Mouse (Mus musculus) forebrain, embryonic 15.5 days (tissue): ENCODE results near the gene E2f3. TPM values are rescaled to one million over a fixed set of nuclear protein-coding genes. Genes with fewer than 3 reads are reported as not detected.
A peak's percentile ranks its signal among the peaks of the same experiment; 100 is the strongest.

Source experiments
- ATAC-seq: fragments of 200-750 bp; cut with Nextera tagmentation; replicated peaks from 2 replicates; pipeline ENCODE4 v1.8.0; 2017; ENCODE audit warnings: mild to moderate bottlenecking, moderate TSS enrichment, moderate library complexity
- H3K27ac ChIP-seq: fragments of 300-500 bp; sonication (generic); replicated peaks from 2 replicates; pipeline ENCODE4 v1.5.1; 2015; ENCODE audit warnings: mild to moderate bottlenecking, inconsistent platforms
- H3K27me3 ChIP-seq: fragments of 300-500 bp; sonication (generic); 2 replicates; pipeline ENCODE4 v1.6.1; 2015; ENCODE audit warnings: inconsistent platforms
- H3K36me3 ChIP-seq: fragments of 300-500 bp; sonication (generic); 2 replicates; pipeline ENCODE4 v1.6.1; 2015; ENCODE audit warnings: mild to moderate bottlenecking, inconsistent platforms
- H3K4me1 ChIP-seq: fragments of 300-500 bp; sonication (generic); 2 replicates; pipeline ENCODE4 v1.6.1; 2015; ENCODE audit warnings: inconsistent platforms
- H3K4me2 ChIP-seq: fragments of 300-500 bp; sonication (generic); replicated peaks from 2 replicates; pipeline ENCODE4 v1.6.1; 2015; ENCODE audit warnings: mild to moderate bottlenecking, inconsistent platforms
- H3K4me3 ChIP-seq: fragments of 300-500 bp; sonication (generic); 2 replicates; pipeline ENCODE4 v1.5.1; 2015; ENCODE audit warnings: mild to moderate bottlenecking, inconsistent platforms
- H3K9ac ChIP-seq: fragments of 300-500 bp; sonication (generic); replicated peaks from 2 replicates; pipeline ENCODE4 v1.6.1; 2015; ENCODE audit warnings: mild to moderate bottlenecking, inconsistent platforms
- H3K9me3 ChIP-seq: fragments of 300-500 bp; sonication (generic); 2 replicates; pipeline ENCODE4 v1.6.1; 2016; ENCODE audit warnings: inconsistent platforms
- WGBS: fragments of 180-500 bp; shearing (Covaris S2); methylation state at CpG from one replicate; pipeline ENCODE4 v1.1.7; 2015; ENCODE audit warnings: mixed read lengths; 5-methylcytosine and 5-hydroxymethylcytosine counted together
- polyA plus RNA-seq: library from polyadenylated mRNA; unstranded; fragments of >200 nt; fragmentation: Nextera tagmentation; extraction: Ambion mirVana; gene quantifications from 2 replicates; pipeline ENCODE4 v1.2.1, GENCODE M21; 2015

The E2f3 gene
- polyA plus RNA-seq, 1 experiment from 2014 or later = 7.5 TPM

DNA sequence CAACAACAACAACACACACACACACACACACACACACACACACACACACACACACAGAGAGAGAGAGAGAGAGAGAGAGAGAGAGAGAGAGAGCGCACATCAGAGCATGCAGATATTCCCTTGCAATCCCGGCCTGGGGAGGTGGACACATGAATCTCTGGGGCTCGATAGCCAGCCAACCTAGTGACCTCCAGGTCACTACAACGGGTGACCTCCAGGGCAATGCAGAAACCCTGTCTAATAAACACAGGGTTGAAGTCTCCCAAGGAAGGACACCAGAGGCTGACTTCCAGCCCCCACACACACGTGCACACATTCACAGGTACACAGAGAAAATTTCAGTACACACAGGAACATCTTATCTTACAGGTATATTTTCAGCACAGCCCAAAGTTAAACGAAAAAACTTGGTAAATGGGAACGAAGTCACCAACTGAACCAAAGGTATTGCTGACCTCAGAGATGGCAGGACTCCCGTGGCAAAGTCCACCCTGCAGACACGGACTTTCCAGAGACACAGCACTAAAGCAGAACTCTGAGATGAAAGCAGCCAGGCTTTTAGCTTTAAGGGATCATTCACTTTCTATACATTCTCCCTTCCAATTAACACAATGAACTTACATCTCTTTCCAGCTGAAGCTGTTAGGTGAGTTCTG, 40.8 kb downstream of the E2f3 start:
- no peak overlapping the region for H3K27ac ChIP-seq
- H3K36me3 ChIP-seq = no peaks in the 10 kb centered on the region
- ATAC-seq = no peak
- H3K9ac ChIP-seq = no peak overlapping the region
- H3K27me3 ChIP-seq = no peaks in the 10 kb centered on the region
- H3K4me2 ChIP-seq = no peak overlapping the region
- H3K4me3 ChIP-seq = no peak overlapping the region
- no peaks in the 10 kb centered on the region for H3K9me3 ChIP-seq
- H3K4me1 ChIP-seq = 0 out of 2 replicates have a peak, but pooled peaks cover 2% of the 10 kb centered on the region
- 77% methylated on average over 9 of the region's 9 CpGs for WGBS

DNA sequence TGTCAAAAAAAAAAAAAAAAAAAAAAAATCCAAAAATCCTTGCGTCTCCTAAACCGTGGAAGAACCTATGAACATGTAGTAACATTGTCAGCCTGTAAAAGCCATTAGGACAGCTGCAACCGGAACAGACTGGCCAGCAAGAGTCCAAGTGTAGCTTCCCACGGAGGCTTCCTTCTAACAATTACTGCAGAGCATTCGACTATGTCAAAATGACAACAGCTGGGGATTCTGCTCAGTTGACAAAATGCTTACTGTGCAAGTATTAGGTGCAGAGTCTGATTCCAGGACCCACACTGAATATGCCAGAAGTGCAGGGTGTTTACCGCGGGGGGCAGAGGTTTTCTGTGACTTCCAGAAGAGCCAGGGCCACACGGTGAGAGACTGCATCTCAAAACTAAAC, 41.4 kb downstream of the E2f3 start:
- Histone ChIP-seq H3K4me2 (no peak overlapping the region), H3K27me3 (no peaks in the 10 kb centered on the region), H3K36me3 (no peaks in the 10 kb centered on the region), H3K9me3 (no peaks in the 10 kb centered on the region), H3K4me3 (no peak overlapping the region), H3K9ac (no peak overlapping the region), H3K27ac (no peak overlapping the region), H3K4me1 (0 out of 2 replicates have a peak, but pooled peaks cover 2% of the 10 kb centered on the region)
- no peak for ATAC-seq
- WGBS = 88% methylated on average over 8 of the region's 8 CpGs

DNA sequence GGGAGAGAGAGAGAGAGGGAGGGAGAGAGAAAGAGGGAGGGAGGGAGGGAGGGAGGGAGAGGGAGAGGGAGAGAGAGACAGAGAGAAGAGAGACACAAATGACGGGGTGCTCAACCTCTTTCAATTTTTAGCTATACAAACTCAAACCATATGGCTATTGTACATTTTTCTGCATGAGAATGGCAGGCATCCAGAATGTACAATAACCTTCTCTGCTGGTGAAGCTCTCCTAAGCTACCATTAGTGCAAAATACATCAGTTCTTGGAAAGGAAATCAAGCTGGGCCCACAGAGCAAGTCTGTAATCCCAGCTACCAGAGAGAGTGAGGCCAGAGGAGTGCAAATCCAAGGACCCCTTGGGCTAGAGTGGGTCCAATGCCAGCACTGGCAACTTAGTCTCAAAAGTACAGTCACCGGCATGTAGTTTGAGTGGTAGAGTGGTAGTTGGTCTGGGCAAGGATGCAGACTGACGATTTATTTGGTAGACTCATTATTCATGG, 42.3 kb downstream of the E2f3 start:
- peak overlapping the region; percentile 46 for H3K27ac ChIP-seq
- H3K9ac ChIP-seq = no peak overlapping the region
- ATAC-seq = no peak
- H3K36me3 ChIP-seq = no peaks in the 10 kb centered on the region
- no peak overlapping the region for H3K4me3 ChIP-seq
- no peaks in the 10 kb centered on the region for H3K27me3 ChIP-seq
- no peaks in the 10 kb centered on the region for H3K9me3 ChIP-seq
- WGBS = 58% methylated on average over 3 of the region's 3 CpGs
- H3K4me1 ChIP-seq = 0 out of 2 replicates have a peak, but pooled peaks cover 2% of the 10 kb centered on the region
- H3K4me2 ChIP-seq = no peak overlapping the region

DNA sequence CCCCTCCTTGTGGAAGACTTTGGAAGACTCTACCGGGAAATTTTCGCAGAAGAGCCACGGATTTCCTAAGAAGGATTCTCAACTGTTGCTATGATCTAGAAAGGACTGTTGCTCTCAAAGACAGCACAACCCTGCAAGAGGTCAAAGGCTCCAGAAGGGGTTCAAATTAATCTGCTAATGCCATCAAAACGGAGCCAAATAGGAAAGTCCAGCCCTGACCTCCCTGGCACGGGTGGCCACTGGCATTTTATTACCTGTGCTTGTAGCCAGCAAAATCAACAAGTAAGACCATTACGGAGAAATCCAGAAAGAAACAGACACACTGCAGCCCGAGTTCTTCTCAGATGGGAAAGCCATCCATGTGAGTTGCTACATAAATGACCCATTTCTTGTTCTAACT, 45.8 kb downstream of the E2f3 start:
- Histone ChIP-seq H3K27me3 (no peaks in the 10 kb centered on the region), H3K4me2 (no peak overlapping the region), H3K4me3 (no peak overlapping the region), H3K27ac (no peak overlapping the region), H3K4me1 (0 out of 2 replicates have a peak, but pooled peaks cover 2% of the 10 kb centered on the region), H3K36me3 (0 out of 2 replicates have a peak, but pooled peaks cover 3% of the 10 kb centered on the region), H3K9me3 (no peaks in the 10 kb centered on the region), H3K9ac (no peak overlapping the region)
- ATAC-seq = no peak
- 93% methylated on average over 7 of the region's 7 CpGs for WGBS

DNA sequence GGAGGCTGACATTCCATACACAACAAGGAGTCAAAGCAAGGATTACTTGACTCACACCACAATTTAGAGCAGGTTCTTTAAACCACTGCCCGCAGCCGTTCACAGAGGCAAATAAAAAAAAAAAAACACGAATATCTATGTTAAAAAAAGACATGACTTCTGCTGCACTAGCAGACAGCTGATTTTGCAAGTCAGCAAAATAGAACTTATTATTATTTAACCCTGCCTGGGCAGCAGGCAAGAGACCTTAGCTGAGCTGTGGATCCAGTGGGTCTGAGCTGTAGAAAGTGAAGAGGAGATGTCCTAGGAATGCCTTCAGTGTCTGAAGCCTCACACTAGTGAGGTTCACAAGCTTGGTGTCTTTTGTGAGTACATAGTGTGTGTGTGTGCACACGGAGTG, 46.5 kb downstream of the E2f3 start:
- Histone ChIP-seq H3K4me2 (no peak overlapping the region), H3K4me1 (0 out of 2 replicates have a peak, but pooled peaks cover 2% of the 10 kb centered on the region), H3K9me3 (no peaks in the 10 kb centered on the region), H3K27ac (no peak overlapping the region), H3K27me3 (no peaks in the 10 kb centered on the region), H3K4me3 (no peak overlapping the region), H3K36me3 (0 out of 2 replicates have a peak, but pooled peaks cover 3% of the 10 kb centered on the region), H3K9ac (no peak overlapping the region)
- WGBS = 85% methylated on average over 4 of the region's 4 CpGs
- ATAC-seq = no peak

DNA sequence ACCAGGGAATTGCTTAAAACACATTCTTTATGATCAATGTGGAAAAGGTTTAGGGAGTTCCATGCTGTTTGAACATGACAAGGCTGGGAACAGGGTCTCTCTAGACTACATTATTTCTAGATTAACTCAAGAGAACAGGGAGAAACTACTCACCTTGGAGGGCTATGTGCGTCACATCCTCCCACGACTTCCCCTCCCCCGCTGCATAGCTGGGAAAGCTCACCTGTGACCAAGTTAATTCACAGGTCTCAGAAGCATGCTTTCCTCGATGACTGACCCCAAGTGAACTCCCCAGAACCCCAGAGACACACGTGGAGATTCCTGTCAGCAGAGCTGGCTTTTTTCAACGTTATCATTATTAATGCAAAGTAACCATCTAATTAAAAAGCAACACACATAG, 47.1 kb downstream of the E2f3 start:
- Histone ChIP-seq H3K4me3 (no peak overlapping the region), H3K36me3 (0 out of 2 replicates have a peak, but pooled peaks cover 3% of the 10 kb centered on the region), H3K27me3 (no peaks in the 10 kb centered on the region), H3K27ac (no peak overlapping the region), H3K9me3 (no peaks in the 10 kb centered on the region), H3K4me2 (no peak overlapping the region), H3K4me1 (0 out of 2 replicates have a peak, but pooled peaks cover 2% of the 10 kb centered on the region), H3K9ac (no peak overlapping the region)
- no peak for ATAC-seq
- 86% methylated on average over 6 of the region's 6 CpGs for WGBS

DNA sequence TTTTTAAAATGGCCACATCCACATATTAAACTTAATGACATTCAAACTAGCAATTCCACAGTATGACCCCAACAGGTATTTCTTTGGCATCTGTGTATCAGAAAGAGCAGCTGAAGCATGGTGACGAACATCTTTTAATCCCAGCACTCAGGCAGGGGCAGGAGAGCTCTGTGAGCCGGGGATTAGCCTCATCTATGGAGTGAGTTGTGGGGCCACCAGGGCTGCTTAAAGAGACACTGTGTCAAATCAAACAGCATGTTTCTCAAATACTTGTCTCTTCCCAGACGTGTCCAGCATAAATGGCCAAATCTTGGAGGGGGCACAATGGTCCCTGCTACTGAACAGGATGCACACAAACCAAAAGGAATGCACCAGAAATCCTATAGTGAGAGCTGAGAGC, 59.7 kb downstream of the E2f3 start:
- no peak overlapping the region for H3K4me2 ChIP-seq
- no peaks in the 10 kb centered on the region for H3K27me3 ChIP-seq
- no peak for ATAC-seq
- WGBS = 61% methylated on average over 3 of the region's 3 CpGs
- no peak overlapping the region for H3K4me3 ChIP-seq
- H3K27ac ChIP-seq = no peak overlapping the region
- no peaks in the 10 kb centered on the region for H3K36me3 ChIP-seq
- no peaks in the 10 kb centered on the region for H3K9me3 ChIP-seq
- no peaks in the 10 kb centered on the region for H3K4me1 ChIP-seq
- no peak overlapping the region for H3K9ac ChIP-seq

DNA sequence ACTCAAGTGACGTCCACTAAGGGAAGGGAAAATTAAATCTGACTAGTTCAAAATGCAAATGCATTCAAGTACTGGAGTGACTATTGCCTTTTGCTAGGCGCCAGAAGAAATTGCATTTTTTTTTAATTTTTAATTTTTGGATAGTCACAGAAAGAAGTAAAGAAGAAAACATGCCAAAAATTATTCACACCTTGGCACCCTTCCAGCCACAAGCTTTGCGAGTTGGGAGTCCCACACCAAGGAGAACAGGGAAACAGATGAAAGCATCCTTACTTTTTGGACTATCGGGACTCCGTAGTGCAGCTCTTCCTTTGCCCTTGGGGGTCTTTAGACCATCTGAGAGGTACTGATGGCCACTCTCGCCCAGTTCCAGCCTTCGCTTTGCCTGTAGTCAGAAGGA, 66.0 kb downstream of the E2f3 start:
- H3K9me3 ChIP-seq = no peaks in the 10 kb centered on the region
- H3K36me3 ChIP-seq = 0 out of 2 replicates have a peak, but pooled peaks cover 8% of the 10 kb centered on the region
- no peaks in the 10 kb centered on the region for H3K4me1 ChIP-seq
- WGBS = 82% methylated on average over 7 of the region's 7 CpGs
- H3K4me2 ChIP-seq = no peak overlapping the region
- H3K4me3 ChIP-seq = no peak overlapping the region
- no peaks in the 10 kb centered on the region for H3K27me3 ChIP-seq
- no peak overlapping the region for H3K9ac ChIP-seq
- ATAC-seq = 0 out of 2 replicates have a peak, but pooled peaks have one; percentile 6
- no peak overlapping the region for H3K27ac ChIP-seq

DNA sequence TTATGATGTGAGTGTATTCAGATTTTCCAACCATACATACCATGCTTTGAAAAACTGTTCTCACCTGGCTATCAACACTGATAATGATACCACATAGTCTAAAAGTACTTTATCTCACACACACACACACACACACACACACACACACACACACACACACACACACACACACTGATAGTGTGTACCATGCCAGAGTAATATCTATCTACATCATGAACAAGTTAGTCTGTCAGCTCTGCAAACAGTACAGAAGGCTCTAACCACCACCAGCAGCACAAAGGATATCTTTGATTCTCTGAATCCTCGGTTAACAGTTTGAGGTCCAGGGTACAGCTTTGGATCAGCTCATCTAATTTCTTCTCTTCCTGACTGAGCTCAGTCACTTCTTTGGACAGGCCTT, 69.3 kb downstream of the E2f3 start:
- 78% methylated on average over 1 of the region's 1 CpGs for WGBS

DNA sequence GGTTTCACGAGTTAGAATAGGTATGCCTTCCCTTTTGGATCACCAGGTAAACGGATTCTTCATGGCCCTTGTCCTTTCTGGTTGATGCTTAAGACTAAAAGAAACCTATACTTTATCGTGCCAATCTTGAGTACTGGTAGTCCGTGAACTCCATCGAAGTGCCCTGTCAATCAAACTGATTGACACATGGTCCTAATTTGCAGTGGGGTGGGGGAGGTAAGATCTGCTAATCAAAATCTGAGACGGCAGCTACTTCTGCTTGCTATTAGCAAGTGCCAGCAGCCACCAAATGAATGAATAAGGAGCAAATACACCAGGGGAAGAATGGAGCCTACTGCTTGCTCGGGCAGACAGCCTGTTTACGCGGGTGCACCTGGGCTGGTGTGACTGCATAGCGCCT, 72.3 kb downstream of the E2f3 start:
- Histone ChIP-seq H3K27me3 (no peaks in the 10 kb centered on the region), H3K9ac (no peak overlapping the region), H3K4me1 (no peaks in the 10 kb centered on the region), H3K27ac (no peak overlapping the region), H3K4me2 (no peak overlapping the region), H3K36me3 (peaks cover 42% of the 10 kb centered on the region), H3K9me3 (no peaks in the 10 kb centered on the region), H3K4me3 (no peak overlapping the region)
- ATAC-seq = no peak
- WGBS = 80% methylated on average over 10 of the region's 10 CpGs

More for the DNA sequence above, 69.3 kb downstream of the E2f3 start:
- no peak for ATAC-seq
- peaks cover 18% of the 10 kb centered on the region for H3K36me3 ChIP-seq
- H3K27me3 ChIP-seq = no peaks in the 10 kb centered on the region
- no peak overlapping the region for H3K27ac ChIP-seq
- H3K9me3 ChIP-seq = no peaks in the 10 kb centered on the region
- no peak overlapping the region for H3K4me3 ChIP-seq
- H3K4me2 ChIP-seq = no peak overlapping the region
- no peak overlapping the region for H3K9ac ChIP-seq
- H3K4me1 ChIP-seq = no peaks in the 10 kb centered on the region

DNA sequence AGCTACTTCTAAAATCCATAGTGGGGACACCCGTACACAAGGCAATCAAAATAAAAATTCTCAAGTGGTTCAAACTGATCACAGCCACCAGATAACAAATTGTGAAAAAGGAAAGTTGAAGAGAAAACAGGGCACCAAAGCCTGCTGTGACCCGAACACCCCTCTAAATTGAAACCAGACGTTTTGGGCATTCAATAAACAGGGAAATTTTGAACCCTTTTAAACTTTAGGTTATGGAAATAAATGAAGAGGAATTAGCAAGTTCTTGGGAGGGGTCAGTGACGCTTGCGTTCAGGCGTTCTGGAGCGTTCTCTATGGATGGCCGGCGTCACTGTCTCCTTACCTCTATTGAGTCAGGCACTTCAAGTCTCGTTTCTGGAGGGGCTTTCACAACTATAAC, 72.8 kb downstream of the E2f3 start:
- Histone ChIP-seq H3K4me2 (no peak overlapping the region), H3K4me3 (no peak overlapping the region), H3K9ac (no peak overlapping the region), H3K36me3 (peaks cover 46% of the 10 kb centered on the region), H3K4me1 (no peaks in the 10 kb centered on the region), H3K27me3 (no peaks in the 10 kb centered on the region), H3K9me3 (no peaks in the 10 kb centered on the region), H3K27ac (no peak overlapping the region)
- no peak for ATAC-seq
- WGBS = 91% methylated on average over 10 of the region's 10 CpGs

DNA sequence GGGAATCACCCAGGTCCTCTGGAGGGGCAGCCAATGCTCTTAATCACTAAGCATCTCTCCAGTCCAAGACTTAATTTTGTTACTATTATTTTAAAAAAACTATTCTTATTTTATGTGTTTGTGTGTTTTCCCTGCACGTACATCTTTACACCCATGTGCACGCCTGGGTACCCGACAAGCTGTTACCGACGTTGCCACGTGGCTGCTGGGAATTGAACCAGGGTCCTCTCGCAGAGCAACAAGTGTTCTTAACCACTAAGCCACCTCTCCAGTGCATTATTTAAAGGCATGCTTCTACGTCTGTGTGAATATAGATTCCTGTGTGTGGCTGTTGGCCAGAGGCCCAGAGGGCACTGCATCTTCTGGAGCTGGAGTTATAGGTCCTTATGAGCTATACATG, 73.6 kb downstream of the E2f3 start:
- no peak overlapping the region for H3K4me3 ChIP-seq
- H3K9me3 ChIP-seq = no peaks in the 10 kb centered on the region
- no peak overlapping the region for H3K9ac ChIP-seq
- H3K27me3 ChIP-seq = no peaks in the 10 kb centered on the region
- no peaks in the 10 kb centered on the region for H3K4me1 ChIP-seq
- no peak overlapping the region for H3K4me2 ChIP-seq
- H3K27ac ChIP-seq = no peak overlapping the region
- peaks cover 44% of the 10 kb centered on the region for H3K36me3 ChIP-seq
- 96% methylated on average over 8 of the region's 8 CpGs for WGBS
- no peak for ATAC-seq

DNA sequence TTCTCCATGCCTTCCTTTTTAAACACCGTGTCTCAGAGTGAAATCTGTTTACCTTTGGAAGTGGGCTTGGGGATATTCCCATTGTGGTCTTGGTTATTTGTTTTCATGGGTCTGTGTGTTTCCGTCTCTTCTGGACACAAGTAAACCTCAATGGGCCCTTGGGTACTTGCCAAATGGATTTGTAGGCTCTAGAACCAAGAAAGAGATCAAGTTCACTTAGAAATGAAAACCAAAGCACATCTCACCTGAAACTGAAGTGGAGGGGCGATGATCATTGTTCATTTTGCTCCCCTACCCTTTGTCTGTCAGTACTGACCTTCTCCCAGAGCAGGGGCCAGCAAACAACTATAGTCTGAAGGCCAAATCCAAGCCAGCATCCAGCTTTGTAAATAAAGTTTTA, 74.7 kb downstream of the E2f3 start:
- no peak overlapping the region for H3K4me3 ChIP-seq
- no peak for ATAC-seq
- H3K4me2 ChIP-seq = no peak overlapping the region
- H3K4me1 ChIP-seq = no peaks in the 10 kb centered on the region
- H3K9me3 ChIP-seq = no peaks in the 10 kb centered on the region
- peaks cover 48% of the 10 kb centered on the region for H3K36me3 ChIP-seq
- H3K27ac ChIP-seq = no peak overlapping the region
- H3K9ac ChIP-seq = no peak overlapping the region
- H3K27me3 ChIP-seq = no peaks in the 10 kb centered on the region
- WGBS = 96% methylated on average over 3 of the region's 3 CpGs
